Mouse (Mus musculus) neural tube, embryonic 15.5 days (tissue): ENCODE data around the gene Usp21. TPM values are rescaled to one million over a fixed set of nuclear protein-coding genes. Genes with fewer than 3 reads are reported as not detected.
A peak's percentile ranks its signal among the peaks of the same experiment; 100 is the strongest.
"Not testable (repeated sequence)": the region's sequence is repeated elsewhere in the genome, so short reads cannot be mapped to it uniquely, and the experiment has no call there.

Source experiments
- ATAC-seq: fragments of 200-750 bp; cut with Nextera tagmentation; 2 replicates; pipeline ENCODE4 v1.8.0; 2017; ENCODE audit warnings: mild to moderate bottlenecking, moderate TSS enrichment, moderate library complexity; ENCODE audit not compliant: low FRiP score
- H3K27ac ChIP-seq: fragments of 300-500 bp; sonication (generic); replicated peaks from 2 replicates; pipeline ENCODE4 v1.5.1; 2015; ENCODE audit warnings: mild to moderate bottlenecking, inconsistent platforms
- H3K27me3 ChIP-seq: fragments of 300-500 bp; sonication (generic); replicated peaks from 2 replicates; pipeline ENCODE4 v1.6.1; 2015; ENCODE audit warnings: inconsistent platforms
- H3K36me3 ChIP-seq: fragments of 300-500 bp; sonication (generic); 2 replicates; pipeline ENCODE4 v1.6.1; 2015; ENCODE audit warnings: inconsistent platforms
- H3K4me1 ChIP-seq: fragments of 300-500 bp; sonication (generic); 2 replicates; pipeline ENCODE4 v1.6.1; 2015; ENCODE audit warnings: inconsistent platforms
- H3K4me2 ChIP-seq: fragments of 300-500 bp; sonication (generic); 2 replicates; pipeline ENCODE4 v1.6.1; 2015; ENCODE audit warnings: inconsistent platforms, mild to moderate bottlenecking, moderate library complexity
- H3K4me3 ChIP-seq: fragments of 300-500 bp; sonication (generic); replicated peaks from 2 replicates; pipeline ENCODE4 v1.5.1; 2015; ENCODE audit warnings: mild to moderate bottlenecking, inconsistent platforms
- H3K9ac ChIP-seq: fragments of 300-500 bp; sonication (generic); replicated peaks from 2 replicates; pipeline ENCODE4 v1.6.1; 2015; ENCODE audit warnings: mild to moderate bottlenecking, inconsistent platforms
- H3K9me3 ChIP-seq: fragments of 300-500 bp; sonication (generic); replicated peaks from 2 replicates; pipeline ENCODE4 v1.6.1; 2016; ENCODE audit warnings: inconsistent platforms
- WGBS: fragments of 180-500 bp; shearing (Covaris S2); methylation state at CpG from one replicate; pipeline ENCODE4 v1.1.7; 2015; ENCODE audit warnings: mixed read lengths; 5-methylcytosine and 5-hydroxymethylcytosine counted together
- polyA plus RNA-seq: library from polyadenylated mRNA; unstranded; fragments of >200 nt; fragmentation: Nextera tagmentation; extraction: Ambion mirVana; gene quantifications from 2 replicates; pipeline ENCODE4 v1.2.1, GENCODE M21; 2015

The Usp21 gene
- 87.4 and 91.6 TPM in 2 replicates for polyA plus RNA-seq

GRCm38 (mm10) chr1:171287136-171288081, at the start of gene Usp21:
Usp21 (minus strand) TSS chr1:171287991.
- Histone ChIP-seq H3K36me3 (peaks cover 46% of the 10 kb centered on the region), H3K4me1 (peaks cover 41% of the 10 kb centered on the region), H3K27me3 (no peaks in the 10 kb centered on the region), H3K27ac (peak within 1 kb of the TSS; percentile 93), H3K4me2 (peak within 1 kb of the TSS; percentile 69), H3K4me3 (peak within 1 kb of the TSS; percentile 81), H3K9ac (peak within 1 kb of the TSS; percentile 98), H3K9me3 (no peaks in the 10 kb centered on the region)
- WGBS = under 1% methylated on average over 49 of the region's 49 CpGs
- peak; percentile 94 for ATAC-seq

- peaks cover 11% of the 10 kb centered on the region; the same call in 1 of the 2 replicates for H3K36me3 ChIP-seq
- H3K4me3 ChIP-seq = peak overlapping the region; percentile 84
- WGBS = 0% methylated on average over 4 of the region's 4 CpGs
- H3K4me1 ChIP-seq = peaks cover 62% of the 10 kb centered on the region
- peak overlapping the region; percentile 84 for H3K4me2 ChIP-seq
- H3K27me3 ChIP-seq = no peaks in the 10 kb centered on the region
- H3K9ac ChIP-seq = peak overlapping the region; percentile 83
- H3K9me3 ChIP-seq = no peaks in the 10 kb centered on the region
- no peak; the same call in 1 of the 2 replicates for ATAC-seq
- H3K27ac ChIP-seq = peak overlapping the region; percentile 99
These were observed 42.4 kb upstream of the Usp21 start for GRCm38 (mm10) chr1:171330216-171330560.

GRCm38 (mm10) chr1:171329433-171330215, 41.8 kb upstream of the Usp21 start:
- peak overlapping the region; percentile 83 for H3K9ac ChIP-seq
- H3K4me1 ChIP-seq = peaks cover 65% of the 10 kb centered on the region
- no peaks in the 10 kb centered on the region for H3K27me3 ChIP-seq
- peak overlapping the region; percentile 84 for H3K4me3 ChIP-seq
- peak overlapping the region; percentile 99 for H3K27ac ChIP-seq
- H3K4me2 ChIP-seq = peak overlapping the region; percentile 84
- H3K9me3 ChIP-seq = no peaks in the 10 kb centered on the region
- peak; percentile 82 for ATAC-seq
- peaks cover 11% of the 10 kb centered on the region for H3K36me3 ChIP-seq
- WGBS = 1% methylated on average over 39 of the region's 61 CpGs

- peaks cover 65% of the 10 kb centered on the region for H3K4me1 ChIP-seq
- WGBS = 1% methylated on average over 42 of the region's 48 CpGs
- peaks cover 11% of the 10 kb centered on the region for H3K36me3 ChIP-seq
These were observed 41.1 kb upstream of the Usp21 start, which contains the start of gene Dedd for GRCm38 (mm10) chr1:171328839-171329432. Dedd (plus strand) TSS chr1:171329145.

GRCm38 (mm10) chr1:171328244-171328643, 40.5 kb upstream of the Usp21 start:
- H3K4me1 ChIP-seq = peaks cover 61% of the 10 kb centered on the region
- ATAC-seq = 0 out of 2 replicates have a peak, but pooled peaks have one; percentile 0
- WGBS = 30% methylated on average over 9 of the region's 9 CpGs
- peak overlapping the region; percentile 84 for H3K4me3 ChIP-seq
- no peaks in the 10 kb centered on the region for H3K27me3 ChIP-seq
- peaks cover 5% of the 10 kb centered on the region for H3K36me3 ChIP-seq
- no peaks in the 10 kb centered on the region for H3K9me3 ChIP-seq
- peak overlapping the region; percentile 84 for H3K4me2 ChIP-seq
- peak overlapping the region; percentile 99 for H3K27ac ChIP-seq
- peak overlapping the region; percentile 83 for H3K9ac ChIP-seq

More at GRCm38 (mm10) chr1:171328839-171329432, 41.1 kb upstream of the Usp21 start, which contains the start of gene Dedd:
- Histone ChIP-seq H3K9ac (peak within 1 kb of the TSS; percentile 83), H3K27ac (peak within 1 kb of the TSS; percentile 99), H3K9me3 (no peaks in the 10 kb centered on the region), H3K4me3 (peak within 1 kb of the TSS; percentile 84), H3K27me3 (no peaks in the 10 kb centered on the region), H3K4me2 (peak within 1 kb of the TSS; percentile 84)
- ATAC-seq = peak; percentile 95

GRCm38 (mm10) chr1:171326588-171326987, 38.8 kb upstream of the Usp21 start:
- not testable (repeated sequence) for H3K27me3 ChIP-seq, H3K4me3 ChIP-seq, H3K4me2 ChIP-seq, H3K9me3 ChIP-seq, H3K27ac ChIP-seq, H3K9ac ChIP-seq, ATAC-seq, H3K36me3 ChIP-seq
- 93% methylated on average over 4 of the region's 4 CpGs for WGBS
- H3K4me1 ChIP-seq = peaks cover 47% of the 10 kb centered on the region

GRCm38 (mm10) chr1:171325571-171325970, 37.8 kb upstream of the Usp21 start:
- H3K4me3 ChIP-seq = no peak overlapping the region

GRCm38 (mm10) chr1:171322012-171322411, 34.2 kb upstream of the Usp21 start:
- H3K9me3 ChIP-seq = no peaks in the 10 kb centered on the region
- H3K9ac ChIP-seq = no peak overlapping the region
- WGBS = 93% methylated on average over 1 of the region's 1 CpGs
- H3K4me1 ChIP-seq = peaks cover 21% of the 10 kb centered on the region
- no peaks in the 10 kb centered on the region; the same call in 1 of the 2 replicates for H3K36me3 ChIP-seq
- H3K4me3 ChIP-seq = no peak overlapping the region
- no peaks in the 10 kb centered on the region for H3K27me3 ChIP-seq
- no peak overlapping the region for H3K27ac ChIP-seq
- H3K4me2 ChIP-seq = no peak overlapping the region
- ATAC-seq = no peak

More at GRCm38 (mm10) chr1:171325571-171325970, 37.8 kb upstream of the Usp21 start:
- Histone ChIP-seq H3K36me3 (no peaks in the 10 kb centered on the region; the same call in 1 of the 2 replicates), H3K9ac (no peak overlapping the region), H3K4me2 (no peak overlapping the region), H3K27ac (no peak overlapping the region), H3K9me3 (no peaks in the 10 kb centered on the region), H3K4me1 (peaks cover 37% of the 10 kb centered on the region), H3K27me3 (no peaks in the 10 kb centered on the region)
- ATAC-seq = no peak
- 83% methylated on average over 2 of the region's 2 CpGs for WGBS

- Histone ChIP-seq H3K36me3 (no peaks in the 10 kb centered on the region; the same call in 1 of the 2 replicates), H3K4me2 (no peak overlapping the region), H3K4me1 (peaks cover 17% of the 10 kb centered on the region), H3K27me3 (no peaks in the 10 kb centered on the region), H3K27ac (no peak overlapping the region), H3K9me3 (no peaks in the 10 kb centered on the region), H3K9ac (no peak overlapping the region), H3K4me3 (no peak overlapping the region)
- ATAC-seq = no peak
These were observed 33.6 kb upstream of the Usp21 start for GRCm38 (mm10) chr1:171321415-171321814.

- no peak for ATAC-seq
- H3K4me1 ChIP-seq = 0 out of 2 replicates have a peak, but pooled peaks cover 6% of the 10 kb centered on the region
- WGBS = 18% methylated on average over 5 of the region's 5 CpGs
- H3K4me2 ChIP-seq = peak overlapping the region; percentile 9; the same call in 1 of the 2 replicates
- no peaks in the 10 kb centered on the region; the same call in 1 of the 2 replicates for H3K36me3 ChIP-seq
- H3K9ac ChIP-seq = no peak overlapping the region
- H3K9me3 ChIP-seq = no peaks in the 10 kb centered on the region
- no peaks in the 10 kb centered on the region for H3K27me3 ChIP-seq
- no peak overlapping the region for H3K27ac ChIP-seq
- no peak overlapping the region for H3K4me3 ChIP-seq
These were observed 32.4 kb upstream of the Usp21 start for GRCm38 (mm10) chr1:171320151-171320550.

- Histone ChIP-seq H3K9me3 (no peaks in the 10 kb centered on the region), H3K36me3 (no peaks in the 10 kb centered on the region), H3K4me2 (peak overlapping the region; percentile 9; the same call in 1 of the 2 replicates), H3K27ac (no peak overlapping the region), H3K27me3 (no peaks in the 10 kb centered on the region), H3K9ac (no peak overlapping the region), H3K4me1 (0 out of 2 replicates have a peak, but pooled peaks cover 4% of the 10 kb centered on the region), H3K4me3 (no peak overlapping the region)
- no peak for ATAC-seq
- 10% methylated on average over 7 of the region's 7 CpGs for whole genome bisulfite sequencing
These were observed 32.0 kb upstream of the Usp21 start for GRCm38 (mm10) chr1:171319748-171320147.
